Mouse (Mus musculus): ENCODE results near the gene Reln. TPM values are rescaled to one million over a fixed set of nuclear protein-coding genes. Genes with fewer than 3 reads are reported as not detected.

The Reln gene
- polyA plus RNA-seq, 1 experiment from 2014 or later: 2.4 TPM

DNA sequence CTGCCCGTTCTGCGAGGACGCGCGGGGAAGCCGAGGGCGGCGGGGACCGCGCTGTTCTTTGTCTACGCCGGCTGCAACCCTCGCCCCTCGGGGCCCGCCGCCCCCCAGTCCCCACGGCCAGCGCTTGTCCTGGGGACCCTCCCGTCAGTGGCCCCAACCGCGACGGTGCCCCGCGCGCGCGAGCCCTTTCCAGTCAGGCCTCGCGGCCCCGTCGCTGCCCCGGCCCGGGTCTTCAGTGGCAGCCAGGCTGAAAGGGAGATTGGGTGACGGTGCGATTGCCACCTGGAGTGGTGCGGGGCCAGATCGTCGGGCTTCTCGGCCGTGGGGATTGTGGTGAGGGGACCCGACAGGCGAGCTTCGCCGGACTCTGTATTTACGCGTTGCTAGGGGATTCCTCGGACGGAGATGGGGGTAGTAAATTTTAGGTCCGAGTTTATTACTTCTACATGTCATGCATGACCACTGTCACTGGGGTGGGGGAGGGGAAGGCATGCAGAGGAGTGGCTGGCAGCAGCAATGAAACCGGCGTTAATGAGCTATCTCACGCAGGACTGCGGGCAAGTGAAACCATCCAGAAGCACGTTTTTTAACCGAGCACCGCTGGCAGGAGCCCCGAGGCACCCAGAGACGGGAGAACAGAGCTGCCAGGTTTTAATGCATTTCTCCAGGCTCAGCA, 612 bp upstream of the Reln start:
- peaks cover 52% of the 10 kb centered on the region for H3K27me3 ChIP-seq (replicated peaks; ENCODE audit: insufficient read depth, low read length)

GRCm38 (mm10) chr5:22343843-22344555, 503 bp downstream of the Reln start:
- no peak for TF ChIP-seq EP300 (IDR thresholded peaks at IDR 0.05)
- Histone ChIP-seq H3K9me3 (ENCODE audit: low read length) (no peaks in the 10 kb centered on the region), H3K4me2 (replicated peaks; ENCODE audit: low read depth, low read length) (peak overlapping the region; percentile 88), H3K9ac (replicated peaks; ENCODE audit: low read depth) (no peak overlapping the region), H3K27ac (ENCODE audit: low read length) (no peak overlapping the region), H3K36me3 (ENCODE audit: insufficient read depth, low read length) (no peaks in the 10 kb centered on the region), H3K27me3 (replicated peaks; ENCODE audit: insufficient read depth, low read length) (peaks cover 52% of the 10 kb centered on the region), H3K4me1 (ENCODE audit: insufficient read depth, low read depth, low read length) (no peaks in the 10 kb centered on the region), H3K4me3 (ENCODE audit: low read depth, low read length) (peak overlapping the region; percentile 45)
- ATAC-seq: peak; percentile 25; the same call in 1 of the 2 replicates
- DNase-seq (ENCODE audit: low spot score): no peak
- WGBS: 3% methylated on average over 25 of the region's 65 CpGs

More for the DNA sequence above, 612 bp upstream of the Reln start:
- H3K27ac ChIP-seq (ENCODE audit: low read length): no peak overlapping the region
- 2% methylated on average over 44 of the region's 58 CpGs for WGBS
- no peak for DNase-seq (ENCODE audit: low spot score)
- H3K4me2 ChIP-seq (replicated peaks; ENCODE audit: low read depth, low read length): peak overlapping the region; percentile 88
- no peaks in the 10 kb centered on the region for H3K4me1 ChIP-seq (ENCODE audit: insufficient read depth, low read depth, low read length)
- no peaks in the 10 kb centered on the region for H3K9me3 ChIP-seq (ENCODE audit: low read length)
- TF ChIP-seq EP300 (IDR thresholded peaks at IDR 0.05): no peak
- no peak for TF ChIP-seq CTCF (IDR thresholded peaks at IDR 0.05)
- ATAC-seq: peak; percentile 20; the same call in 1 of the 2 replicates
- H3K9ac ChIP-seq (replicated peaks; ENCODE audit: low read depth): no peak overlapping the region
- H3K4me3 ChIP-seq (ENCODE audit: low read depth, low read length): peak overlapping the region; percentile 45
- H3K36me3 ChIP-seq (ENCODE audit: insufficient read depth, low read length): no peaks in the 10 kb centered on the region

DNA sequence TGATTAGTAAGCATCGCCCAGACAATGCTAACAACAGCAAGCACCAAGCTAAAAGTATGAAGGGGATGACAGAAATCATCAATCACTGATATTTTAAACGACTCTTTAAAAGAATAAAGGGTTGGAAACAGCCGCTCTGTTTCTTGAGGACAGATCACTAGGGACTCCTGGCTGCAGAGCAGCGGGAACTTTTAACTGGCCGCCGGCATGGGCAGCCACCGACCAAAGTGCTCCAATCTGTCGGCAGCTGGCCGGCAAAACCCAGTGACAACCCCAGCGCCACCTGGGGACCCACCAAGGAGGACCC, 1.0 kb downstream of the Reln start:
- Histone ChIP-seq H3K9ac (replicated peaks; ENCODE audit: low read depth) (no peak overlapping the region), H3K36me3 (ENCODE audit: insufficient read depth, low read length) (no peaks in the 10 kb centered on the region), H3K27ac (ENCODE audit: low read length) (no peak overlapping the region), H3K9me3 (ENCODE audit: low read length) (no peaks in the 10 kb centered on the region), H3K27me3 (replicated peaks; ENCODE audit: insufficient read depth, low read length) (peaks cover 52% of the 10 kb centered on the region), H3K4me1 (ENCODE audit: insufficient read depth, low read depth, low read length) (no peaks in the 10 kb centered on the region), H3K4me3 (ENCODE audit: low read depth, low read length) (no peak overlapping the region), H3K4me2 (replicated peaks; ENCODE audit: low read depth, low read length) (no peak overlapping the region)
- no peak for ATAC-seq
- DNase-seq (ENCODE audit: low spot score): no peak
- TF ChIP-seq CTCF (IDR thresholded peaks at IDR 0.05) (no peak), EP300 (IDR thresholded peaks at IDR 0.05) (no peak)
- 1% methylated on average over 10 of the region's 10 CpGs for WGBS

- no peak overlapping the region for H3K9ac ChIP-seq (replicated peaks; ENCODE audit: low read depth)
- H3K36me3 ChIP-seq (ENCODE audit: insufficient read depth, low read length): no peaks in the 10 kb centered on the region
- DNase-seq (ENCODE audit: low spot score) (no peak), ATAC-seq (no peak)
- H3K9me3 ChIP-seq (ENCODE audit: low read length): no peaks in the 10 kb centered on the region
- WGBS: 54% methylated on average over 7 of the region's 7 CpGs
- no peaks in the 10 kb centered on the region for H3K4me1 ChIP-seq (ENCODE audit: insufficient read depth, low read depth, low read length)
- H3K4me3 ChIP-seq (ENCODE audit: low read depth, low read length): no peak overlapping the region
- peaks cover 50% of the 10 kb centered on the region for H3K27me3 ChIP-seq (replicated peaks; ENCODE audit: insufficient read depth, low read length)
- no peak overlapping the region for H3K27ac ChIP-seq (ENCODE audit: low read length)
- H3K4me2 ChIP-seq (replicated peaks; ENCODE audit: low read depth, low read length): no peak overlapping the region
- TF ChIP-seq EP300 (IDR thresholded peaks at IDR 0.05): no peak
- TF ChIP-seq CTCF (IDR thresholded peaks at IDR 0.05): no peak
Measured at GRCm38 (mm10) chr5:22342461-22342860, 2.0 kb downstream of the Reln start.

DNA sequence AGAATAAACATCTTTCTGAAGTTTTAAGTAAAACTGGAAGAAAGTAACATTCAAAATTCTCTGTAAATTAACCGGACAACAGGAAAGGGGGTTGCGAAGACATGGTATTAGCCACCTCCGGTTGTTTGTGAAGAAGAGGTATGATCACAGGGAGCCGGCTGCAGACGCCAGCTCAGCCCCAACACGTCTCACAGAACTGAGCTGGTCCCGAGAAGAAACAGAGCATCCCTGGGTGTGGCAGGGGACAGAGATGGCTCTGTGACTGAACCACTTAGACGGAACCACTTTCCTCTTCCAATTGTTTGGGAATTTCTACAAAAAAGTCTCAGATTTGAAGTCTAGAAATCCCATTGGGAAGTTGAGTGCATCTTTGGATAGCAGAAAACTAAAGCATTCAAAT, 3.5 kb downstream of the Reln start:
- Histone ChIP-seq H3K36me3 (ENCODE audit: insufficient read depth, low read length) (no peaks in the 10 kb centered on the region), H3K4me3 (ENCODE audit: low read depth, low read length) (no peak overlapping the region), H3K4me1 (ENCODE audit: insufficient read depth, low read depth, low read length) (no peaks in the 10 kb centered on the region), H3K4me2 (replicated peaks; ENCODE audit: low read depth, low read length) (no peak overlapping the region), H3K27me3 (replicated peaks; ENCODE audit: insufficient read depth, low read length) (peaks cover 36% of the 10 kb centered on the region), H3K27ac (ENCODE audit: low read length) (no peak overlapping the region), H3K9ac (replicated peaks; ENCODE audit: low read depth) (no peak overlapping the region), H3K9me3 (ENCODE audit: low read length) (no peaks in the 10 kb centered on the region)
- DNase-seq (ENCODE audit: low spot score): no peak
- WGBS: 76% methylated on average over 8 of the region's 8 CpGs
- no peak for ATAC-seq
- TF ChIP-seq CTCF (IDR thresholded peaks at IDR 0.05) (no peak), EP300 (IDR thresholded peaks at IDR 0.05) (no peak)

GRCm38 (mm10) chr5:22335408-22335807, 9.1 kb downstream of the Reln start:
- Histone ChIP-seq H3K36me3 (ENCODE audit: insufficient read depth, low read length) (no peaks in the 10 kb centered on the region), H3K27ac (ENCODE audit: low read length) (no peak overlapping the region), H3K9me3 (ENCODE audit: low read length) (no peaks in the 10 kb centered on the region), H3K4me2 (replicated peaks; ENCODE audit: low read depth, low read length) (no peak overlapping the region), H3K27me3 (replicated peaks; ENCODE audit: insufficient read depth, low read length) (no peaks in the 10 kb centered on the region), H3K9ac (replicated peaks; ENCODE audit: low read depth) (no peak overlapping the region), H3K4me1 (ENCODE audit: insufficient read depth, low read depth, low read length) (no peaks in the 10 kb centered on the region), H3K4me3 (ENCODE audit: low read depth, low read length) (no peak overlapping the region)
- no peak for TF ChIP-seq EP300 (IDR thresholded peaks at IDR 0.05)
- TF ChIP-seq CTCF (IDR thresholded peaks at IDR 0.05): no peak
- ATAC-seq (no peak), DNase-seq (ENCODE audit: low spot score) (no peak)
- WGBS: 39% methylated on average over 3 of the region's 3 CpGs
